Mouse (Mus musculus) ZHBTc4 (cell line): ENCODE measurements at regions not wholly inside any gene's neighbourhood (a gene's known extent, or its start where the extent isn't known, plus 50 kb on each side); places are given as distances from the start of the nearest gene placed in this dataset.

Experiments used
- DNase-seq: peaks from one replicate; pipeline ENCODE4 v3.0.0-alpha.2; 2011; ENCODE audit warnings: low read depth, low spot score

DNA sequence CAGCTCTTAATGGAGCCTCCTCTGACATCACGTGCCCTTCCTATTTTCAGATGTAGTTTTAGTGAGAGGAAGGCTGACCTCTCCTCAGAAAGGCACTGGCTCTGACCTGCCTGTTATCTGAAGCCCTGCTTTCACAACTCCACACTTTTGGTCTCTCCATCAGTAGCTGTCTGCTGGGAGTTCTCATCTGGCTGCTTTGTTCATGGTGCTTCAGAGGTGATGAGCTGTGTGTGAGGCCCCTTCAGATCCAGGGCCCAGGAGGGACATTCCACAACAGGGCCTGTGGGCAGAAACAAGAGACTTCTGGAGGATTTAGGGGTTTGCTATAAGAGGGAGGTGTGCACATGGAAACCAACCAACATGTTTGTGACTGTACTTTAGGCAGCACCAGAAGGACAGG is 50.8 kb upstream of the Fhl2 start:
- DNase-seq: no peak

DNA sequence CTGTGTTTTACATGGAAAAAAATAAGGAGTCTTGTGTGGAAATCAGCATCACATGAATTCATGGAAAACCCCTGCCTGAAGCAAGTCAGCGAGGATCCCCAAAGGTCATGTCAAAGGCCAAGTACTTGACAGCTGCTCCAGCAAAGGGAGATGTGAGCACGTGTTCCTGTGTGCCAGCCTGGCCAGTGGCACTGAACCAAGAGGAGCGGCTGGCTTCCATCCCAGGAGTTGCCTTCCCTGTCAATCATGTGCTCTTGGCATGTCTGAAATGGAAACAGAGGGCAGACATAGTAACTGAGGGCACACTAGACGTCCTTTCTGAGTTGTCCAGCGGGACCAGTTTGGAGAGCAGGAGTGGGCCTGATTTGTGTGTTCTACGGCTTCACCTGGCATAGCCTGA is 53.5 kb upstream of the Fhl2 start:
- DNase-seq: no peak

DNA sequence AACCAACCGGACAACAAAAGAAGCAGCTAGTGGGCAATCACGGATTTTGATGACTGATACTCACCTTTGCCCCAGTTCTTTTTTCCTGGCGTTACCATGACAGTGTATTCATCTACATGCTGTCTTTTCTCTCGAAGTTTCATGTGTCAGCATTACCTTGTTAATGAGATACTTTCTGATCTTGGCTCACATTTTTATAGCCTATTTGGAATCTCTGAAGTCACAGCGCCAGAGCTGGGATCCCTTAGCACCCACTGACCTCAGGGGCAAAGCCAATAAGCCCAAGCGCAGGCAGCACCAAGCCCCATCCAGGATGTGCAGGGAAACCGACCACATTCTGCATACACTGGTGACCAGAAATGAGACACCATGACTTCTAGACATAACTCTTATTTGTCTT is 54.6 kb upstream of the Fhl2 start:
- no peak for DNase-seq

DNA sequence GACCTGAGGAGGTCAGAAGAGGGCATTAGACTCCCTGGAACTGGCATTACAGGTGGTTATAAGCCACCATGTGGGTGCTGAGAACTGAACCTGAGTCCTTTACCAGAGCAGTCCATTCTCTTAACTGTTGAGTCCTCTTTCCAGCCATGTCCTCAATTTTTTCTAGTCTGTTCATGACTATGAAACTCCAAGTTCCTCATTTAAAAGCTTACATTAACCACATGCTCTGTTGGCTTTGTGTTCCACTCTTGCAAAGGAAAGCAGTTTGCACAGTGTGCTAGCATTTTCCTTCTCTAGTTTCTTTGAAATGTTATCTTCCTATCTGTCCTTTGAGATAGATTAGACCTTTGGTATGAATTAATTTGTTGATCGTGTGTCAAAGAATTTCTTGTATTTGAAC is 57.3 kb upstream of the Fhl2 start:
- DNase-seq: no peak

DNA sequence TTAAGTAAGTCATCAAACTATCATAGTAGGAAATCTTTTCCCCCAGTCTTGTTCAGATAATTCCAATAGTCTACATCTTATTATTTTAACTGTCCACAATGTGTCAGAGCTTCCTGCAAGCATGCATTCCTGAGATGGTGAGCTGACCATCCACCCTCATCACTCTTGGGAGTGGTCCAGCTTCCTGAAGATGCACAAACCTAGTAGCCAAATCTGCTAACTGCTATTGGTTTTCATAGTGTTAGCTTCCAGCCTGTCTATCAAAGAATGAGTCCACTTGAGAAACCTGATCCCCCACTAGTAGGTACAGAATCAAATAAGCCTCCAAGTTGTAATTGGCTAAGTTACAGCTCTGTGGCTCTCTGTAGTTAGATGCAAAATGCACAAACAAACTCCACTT is 59.3 kb upstream of the Fhl2 start:
- DNase-seq: no peak

DNA sequence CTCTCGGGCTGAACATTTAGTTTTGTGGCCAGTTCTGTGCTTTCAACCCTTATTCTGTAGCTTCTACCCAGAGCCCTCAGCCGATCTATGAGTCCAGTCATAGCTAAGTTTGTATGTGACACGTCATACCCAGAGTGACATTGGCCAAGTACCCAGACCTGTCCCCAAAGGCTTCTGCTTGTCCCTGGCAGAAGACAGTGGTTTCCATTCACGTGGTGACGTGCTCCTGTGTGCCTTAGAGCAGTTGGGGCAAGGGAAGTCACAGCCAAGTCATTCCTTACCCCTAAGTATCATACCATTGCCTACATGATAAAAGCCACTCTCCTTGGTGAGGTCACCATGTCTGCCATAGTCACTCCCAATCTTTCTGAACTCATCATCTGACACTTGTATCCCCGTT is 61.1 kb upstream of the Fhl2 start:
- no peak for DNase-seq

DNA sequence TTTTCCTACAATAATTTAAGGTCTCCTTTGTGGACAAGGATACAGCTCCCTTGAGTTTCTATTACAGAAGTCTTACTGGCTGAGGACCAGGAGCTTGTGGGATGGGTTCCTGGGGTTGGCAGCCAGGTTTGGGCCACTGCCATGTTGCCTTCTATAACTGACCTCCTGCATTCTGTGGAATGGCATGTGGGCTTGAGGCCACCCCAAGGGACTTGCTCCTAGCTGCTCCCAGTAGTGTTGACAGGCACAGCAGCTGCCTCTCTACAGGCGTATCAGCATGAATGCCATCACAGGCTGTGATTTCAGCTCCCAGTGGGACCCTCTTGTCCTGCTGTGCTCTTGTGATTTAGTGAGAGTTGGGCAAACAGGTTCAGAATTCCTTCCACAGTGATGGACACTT is 63.1 kb upstream of the Fhl2 start:
- no peak for DNase-seq

DNA sequence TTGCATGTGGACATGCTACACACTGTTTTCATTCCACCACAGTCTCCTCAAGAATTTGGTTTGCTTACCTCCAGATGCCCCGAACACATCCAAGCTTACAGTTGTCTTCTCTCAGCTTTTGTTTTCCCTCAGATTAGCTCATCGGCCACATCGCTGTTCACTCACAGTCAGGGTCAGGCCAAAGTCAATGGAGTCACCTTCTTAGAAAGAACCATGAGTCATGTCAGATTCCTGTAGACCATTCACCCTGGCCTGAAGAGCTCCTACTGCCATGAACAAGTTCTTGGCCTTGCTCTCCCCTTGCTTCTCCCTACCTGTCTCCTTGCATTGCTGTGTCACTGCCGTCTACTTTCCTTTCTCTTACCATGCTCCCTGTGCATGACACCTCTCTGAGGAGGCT is 63.7 kb upstream of the Fhl2 start:
- no peak for DNase-seq

DNA sequence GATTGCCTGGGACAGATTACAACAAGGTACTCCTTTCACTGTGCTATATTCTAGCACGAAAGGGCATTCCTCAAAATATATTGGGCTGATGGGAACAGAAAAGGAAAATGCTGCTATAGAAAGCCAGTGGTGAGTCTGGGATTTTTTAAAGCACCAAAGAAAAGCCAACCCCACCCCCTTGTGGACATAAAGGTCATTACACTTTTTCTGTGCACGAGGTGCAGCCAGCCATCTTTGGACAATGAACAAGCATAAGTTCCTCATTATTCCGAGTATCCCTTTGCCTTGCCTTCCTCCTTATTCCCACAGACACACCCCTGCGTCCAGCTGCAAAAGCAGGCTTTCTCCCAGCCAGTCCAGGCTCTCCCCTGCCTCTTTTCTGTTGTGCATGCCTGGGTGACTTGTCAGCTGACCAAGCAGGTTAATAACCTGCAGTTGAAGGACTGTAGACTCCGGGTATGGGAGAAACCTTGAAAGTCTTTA is 67.7 kb upstream of the Fhl2 start:
- peak; percentile 69 for DNase-seq

DNA sequence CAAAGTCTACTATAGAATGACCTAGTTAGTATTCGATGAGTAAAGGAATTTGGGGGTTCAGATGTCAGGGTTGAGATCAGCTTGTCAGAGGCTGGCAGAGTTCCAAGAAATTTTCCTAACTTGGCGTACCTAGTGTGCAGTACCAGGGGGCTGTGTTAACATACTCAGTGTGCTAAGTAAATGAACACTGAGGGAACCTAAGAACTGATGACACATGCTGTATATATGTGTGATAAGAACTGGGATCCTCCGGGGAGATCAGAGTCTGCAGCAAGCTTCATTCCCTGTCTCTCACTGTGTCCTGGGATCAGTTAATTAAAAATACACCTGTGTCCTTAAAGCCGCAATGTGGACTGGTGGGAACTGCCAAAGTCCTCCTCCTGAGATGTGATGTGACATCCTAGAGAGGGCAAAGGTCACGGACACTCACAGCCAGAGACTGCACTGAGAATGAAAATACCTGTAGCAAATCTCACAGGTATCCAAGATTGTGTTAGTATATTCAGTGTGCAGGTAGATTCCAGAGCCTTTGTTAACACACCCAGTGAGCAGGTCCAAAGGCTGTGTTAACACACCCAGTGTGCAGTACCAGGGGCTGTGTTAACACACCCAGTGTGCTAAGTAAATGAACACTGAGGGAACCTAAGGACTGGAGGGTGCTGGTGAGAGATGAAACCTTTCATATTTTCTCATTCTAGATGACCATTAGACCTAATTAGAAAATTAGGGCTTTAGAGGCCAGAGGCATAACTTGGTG is 69.1 kb upstream of the Fhl2 start:
- no peak for DNase-seq

DNA sequence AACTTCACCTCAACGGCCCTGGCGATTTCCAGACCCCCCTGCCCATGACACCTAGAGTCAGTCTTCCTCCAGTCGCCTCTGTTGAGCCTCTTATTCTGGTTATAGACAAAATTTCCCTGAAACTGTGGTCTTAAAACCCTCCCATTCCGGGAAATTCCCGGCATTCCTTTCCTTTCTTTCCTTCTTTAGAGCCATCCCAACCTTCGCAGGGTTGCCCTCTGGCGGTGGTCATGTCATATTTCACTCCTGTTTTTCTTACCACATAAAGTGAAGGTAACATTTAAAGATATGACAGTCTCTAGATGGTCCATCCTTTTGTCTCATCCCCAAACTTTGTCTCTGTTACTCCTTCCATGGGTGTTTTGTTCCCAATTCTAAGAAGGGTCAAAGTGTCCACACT is 72.9 kb upstream of the Fhl2 start:
- DNase-seq: peak; percentile 93

DNA sequence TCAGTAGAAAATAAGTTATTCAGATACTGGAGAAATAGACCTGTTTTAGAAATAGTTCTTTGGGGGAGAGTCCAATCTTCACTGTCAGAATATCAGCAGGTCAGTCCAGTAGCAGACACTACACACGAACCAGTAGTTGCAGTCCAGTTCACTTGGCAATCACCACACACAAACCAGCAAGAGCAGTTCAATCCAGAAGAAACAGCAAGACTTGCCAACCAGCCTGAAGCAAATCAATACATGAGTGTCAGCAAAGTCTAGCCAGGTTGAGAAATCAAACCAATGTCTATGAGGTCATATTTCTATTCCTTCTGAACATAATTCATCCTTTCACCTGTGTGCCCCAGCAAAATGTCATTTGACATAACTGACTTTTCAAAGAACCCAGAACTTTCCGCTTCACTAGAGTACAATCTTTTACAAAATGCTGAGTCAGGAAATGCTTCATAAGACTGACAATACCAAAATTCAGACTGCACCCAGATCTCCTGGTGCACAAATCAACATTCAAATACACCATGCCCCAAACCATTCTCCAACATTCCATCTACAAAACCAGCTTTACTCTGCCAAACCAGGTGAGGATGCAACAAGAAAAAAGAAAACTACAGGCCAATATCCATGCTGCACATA is 76.6 kb upstream of the Fhl2 start:
- no peak for DNase-seq

DNA sequence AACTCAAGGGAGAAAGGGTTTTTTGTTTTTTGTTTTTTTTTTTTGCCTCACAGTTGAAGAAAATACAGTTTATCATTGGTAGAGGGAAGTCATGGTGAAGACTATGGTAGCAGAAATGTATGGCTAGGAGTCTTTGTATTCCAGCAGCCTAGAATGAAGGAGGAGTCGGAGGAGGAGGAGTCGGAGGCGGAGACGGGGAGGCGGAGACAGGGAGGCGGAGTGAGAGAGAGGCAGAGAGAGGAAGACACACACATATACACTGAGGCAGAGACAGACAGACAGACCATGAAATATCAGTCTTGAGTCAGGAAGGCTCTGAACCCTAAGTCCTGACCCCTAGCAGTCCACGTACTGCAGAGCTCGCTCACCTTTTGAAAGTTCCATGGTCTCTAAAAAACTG is 95.0 kb upstream of the Fhl2 start:
- DNase-seq: peak; percentile 59

DNA sequence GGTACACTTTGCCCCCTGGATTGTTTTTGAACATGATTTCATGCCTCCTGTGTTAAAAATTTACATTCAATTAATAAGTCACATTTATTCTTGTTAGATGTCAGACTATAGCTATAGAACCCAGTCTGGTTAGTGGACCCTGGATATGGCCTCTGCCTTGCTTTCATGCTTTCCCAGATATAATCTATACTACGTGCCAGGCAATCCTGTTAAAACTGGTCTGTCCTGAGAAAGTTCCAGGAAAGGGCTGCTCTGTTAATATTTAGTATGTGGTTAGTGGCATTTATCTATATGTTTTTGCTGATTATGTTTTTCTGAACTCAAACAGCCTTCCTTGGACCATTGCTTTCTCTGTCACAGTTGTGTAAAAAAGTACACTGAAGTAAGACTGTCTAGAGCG is 95.8 kb upstream of the Fhl2 start:
- no peak for DNase-seq

DNA sequence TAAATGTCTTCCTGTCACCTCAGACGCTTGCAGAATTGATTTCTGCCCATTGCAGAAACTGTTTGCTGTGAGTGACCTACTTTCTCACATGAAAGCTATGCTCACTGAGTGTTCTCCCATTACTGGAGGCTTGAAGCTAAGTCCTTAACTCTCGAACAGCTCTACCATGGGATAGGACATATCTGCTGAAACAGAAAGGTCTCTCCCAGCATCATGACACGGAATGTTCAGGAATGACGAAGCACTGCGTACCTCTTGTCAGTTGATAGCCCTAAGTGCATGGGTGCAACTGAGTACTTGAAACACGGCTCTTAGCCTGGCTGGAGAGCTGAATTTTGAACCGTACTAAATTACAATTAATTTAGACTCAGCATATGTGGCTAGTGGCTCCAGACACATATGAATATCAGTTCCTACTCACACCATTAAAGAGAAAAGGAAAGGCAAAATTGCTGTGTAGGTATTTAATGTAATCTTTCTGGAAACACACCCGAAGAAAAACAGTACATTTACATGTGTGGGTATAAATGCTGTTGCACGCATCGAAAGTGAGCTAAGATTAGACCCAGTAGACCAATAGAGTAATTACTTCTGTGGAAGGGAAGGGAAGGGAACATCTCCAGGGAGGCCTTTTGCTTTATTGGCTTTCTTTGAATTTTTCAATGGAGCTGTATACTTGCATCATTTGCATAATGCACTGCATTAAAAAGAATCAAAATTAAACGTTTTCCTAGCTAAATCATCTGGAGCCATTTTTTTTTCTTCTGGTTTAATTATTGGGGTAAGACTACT is 97.6 kb upstream of the Fhl2 start:
- DNase-seq: no peak

DNA sequence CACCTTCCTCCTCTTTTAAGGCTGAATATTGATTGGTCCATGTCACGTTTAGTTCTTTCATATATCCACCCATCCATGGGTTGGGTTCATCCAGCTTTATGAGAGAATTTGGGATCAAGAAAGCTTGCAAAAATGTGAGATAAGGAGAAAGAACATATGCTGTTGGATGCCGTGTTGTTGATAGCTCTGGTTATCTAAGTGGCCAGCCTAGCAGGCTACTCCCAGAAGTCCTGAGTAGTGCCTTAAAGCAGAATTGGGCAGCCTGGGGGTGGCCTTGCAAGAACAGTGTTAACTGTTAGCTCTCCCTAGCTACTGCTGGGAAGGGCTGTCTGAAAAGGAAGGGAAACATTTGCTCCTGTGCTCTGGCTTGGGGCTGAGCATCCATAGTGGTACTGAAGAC is 100.8 kb upstream of the Fhl2 start:
- no peak for DNase-seq

DNA sequence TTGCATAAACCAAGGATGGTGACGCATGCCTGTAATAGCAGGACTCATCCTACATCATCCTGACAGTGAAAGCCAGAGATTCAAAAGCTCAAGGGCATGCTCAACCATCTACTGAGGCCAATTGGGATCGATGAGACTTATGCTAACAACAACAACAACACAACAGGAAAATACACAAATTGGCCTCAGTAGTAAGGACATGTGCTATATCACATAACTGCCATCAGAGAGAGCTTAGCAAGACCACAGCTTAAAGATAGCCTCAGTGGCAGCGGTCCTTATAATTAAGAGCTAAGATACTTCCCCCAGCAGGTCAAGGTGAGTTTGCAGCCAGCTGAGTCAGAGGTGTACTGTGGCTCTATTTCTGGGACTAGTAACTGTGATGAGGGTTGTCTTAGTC is 102.0 kb upstream of the Fhl2 start:
- DNase-seq: no peak

DNA sequence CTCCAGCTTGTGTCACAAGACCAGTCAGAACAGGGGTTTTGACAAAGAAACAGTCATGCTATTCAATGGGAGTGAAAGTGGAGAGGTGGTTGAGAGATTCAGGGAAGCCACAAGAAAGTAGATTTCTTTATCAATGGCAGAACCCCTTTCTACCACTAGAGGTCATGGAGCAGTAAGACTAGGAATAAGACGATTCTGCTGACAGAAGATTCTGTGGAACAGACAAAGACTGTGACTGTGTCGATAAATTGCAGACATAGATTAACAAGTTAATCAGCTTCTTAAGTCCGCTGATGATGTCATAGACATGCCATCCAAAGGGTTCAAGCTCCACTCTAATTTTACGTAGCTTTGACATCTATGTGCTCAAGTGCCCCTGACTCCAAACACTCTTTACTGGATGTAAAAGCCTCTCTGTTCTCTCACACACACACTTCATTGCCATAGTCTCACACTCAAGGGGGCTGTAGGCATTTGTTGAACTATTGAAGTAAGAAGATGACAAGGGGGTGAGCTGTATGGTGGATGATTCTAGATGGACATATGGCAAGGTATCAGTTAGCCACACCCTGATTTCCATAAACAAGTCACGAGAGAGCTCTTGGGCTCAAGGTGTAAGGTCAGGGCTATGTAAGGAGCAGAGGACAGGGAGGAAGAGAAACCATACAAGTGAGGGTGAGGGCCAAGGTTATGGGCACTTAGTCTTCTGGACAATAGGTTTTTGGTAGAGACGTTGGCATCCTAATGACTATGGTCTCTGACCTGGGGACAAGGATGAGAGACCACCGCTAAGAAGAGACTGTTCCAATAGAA is 102.9 kb upstream of the Fhl2 start:
- DNase-seq: peak; percentile 60

DNA sequence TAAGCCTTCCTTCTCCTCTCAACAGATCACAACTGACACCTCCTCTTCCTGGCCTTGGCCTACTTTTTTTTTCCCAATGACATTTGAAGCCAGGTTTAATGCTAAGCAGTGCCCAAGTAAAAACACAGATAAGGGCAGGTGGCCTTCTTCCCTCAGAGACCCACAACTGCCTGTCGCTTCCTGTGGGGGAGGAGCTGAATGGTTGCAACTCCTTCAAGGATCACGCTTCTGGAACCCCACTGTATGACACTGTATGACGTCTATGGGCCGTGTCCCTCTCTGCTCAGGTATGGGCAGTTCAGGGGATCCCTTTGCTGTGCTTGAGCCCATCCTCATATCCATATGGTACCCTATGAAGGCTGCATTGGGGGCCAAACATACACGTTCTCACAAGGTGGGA is 103.9 kb upstream of the Fhl2 start:
- DNase-seq: no peak

DNA sequence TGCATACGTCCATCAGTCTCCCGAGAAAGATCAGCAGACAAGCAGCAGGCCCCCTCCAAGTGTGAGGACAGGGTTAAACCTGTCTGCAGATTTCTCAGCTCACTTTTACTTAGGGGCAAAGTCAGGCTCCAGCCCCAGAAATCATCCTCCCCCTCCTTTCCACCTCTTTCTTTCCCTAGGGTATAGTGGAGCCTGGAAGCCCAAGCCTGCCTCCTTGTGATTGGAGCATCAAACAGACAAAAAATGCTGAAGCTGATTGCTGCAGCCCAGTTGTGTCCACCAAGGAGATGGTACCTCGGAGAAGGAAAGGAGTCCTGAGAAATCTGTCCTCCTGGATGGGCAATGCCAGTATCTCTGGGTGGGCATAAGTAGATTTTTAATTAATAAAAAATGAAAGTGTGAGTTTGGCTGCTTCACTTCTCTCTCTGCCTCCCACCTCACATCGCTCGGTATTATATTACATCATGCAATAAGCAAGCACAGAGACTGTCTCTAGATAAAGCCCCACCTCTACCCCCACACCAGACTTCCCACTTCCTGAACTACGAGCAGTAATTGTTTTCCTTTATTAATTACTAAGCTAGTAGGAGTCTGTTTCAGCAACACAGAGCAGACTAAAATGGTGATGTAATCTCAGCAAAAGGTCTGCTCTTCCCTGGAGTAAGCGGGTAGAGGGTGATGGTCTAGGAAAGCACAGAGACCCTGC is 105.2 kb upstream of the Fhl2 start:
- DNase-seq: no peak

DNA sequence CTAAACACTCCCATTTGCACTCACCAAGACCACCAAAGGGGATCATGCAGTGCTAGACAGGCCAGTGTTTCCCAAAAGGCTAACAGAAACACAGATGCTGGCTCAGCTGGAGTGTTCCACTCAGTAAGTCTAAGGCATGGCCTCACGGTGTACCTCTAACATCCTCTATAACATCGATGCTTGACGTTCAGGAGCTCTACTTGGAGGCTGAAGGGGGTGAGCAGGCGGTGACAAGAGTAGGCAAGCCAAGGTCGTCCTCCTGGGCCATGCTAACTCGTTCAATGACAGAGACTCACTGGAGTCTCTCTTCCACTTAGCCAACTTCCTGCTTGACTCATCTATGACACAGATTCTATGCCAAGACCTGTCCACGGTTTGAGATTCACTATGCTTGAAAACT is 105.9 kb upstream of the Fhl2 start:
- no peak for DNase-seq
